Mouse (Mus musculus) small intestine, adult 2 months (tissue): Measurements from ENCODE around the gene Fam53b. TPM values are rescaled to one million over a fixed set of nuclear protein-coding genes. Genes with fewer than 3 reads are reported as not detected.
A peak's percentile ranks its signal among the peaks of the same experiment; 100 is the strongest.

ENCODE experiments used
- H3K27ac ChIP-seq: fragments of 200-500 bp; 2 replicates; pipeline ENCODE4 v1.5.1; 2012; ENCODE audit warnings: low read depth, low read length, control low read depth, inconsistent platforms; ENCODE audit not compliant: insufficient read depth
- H3K27me3 ChIP-seq: fragments of 200-500 bp; 2 replicates; pipeline ENCODE4 v1.6.1; 2012; ENCODE audit warnings: mild to moderate bottlenecking, moderate library complexity, low read length, inconsistent platforms; ENCODE audit not compliant: control insufficient read depth, insufficient read depth
- H3K36me3 ChIP-seq: fragments of 200-500 bp; 2 replicates; pipeline ENCODE4 v1.6.1; 2012; ENCODE audit warnings: mild to moderate bottlenecking, low read length, control low read depth, inconsistent platforms; ENCODE audit not compliant: control insufficient read depth, insufficient read depth
- H3K4me1 ChIP-seq: fragments of 200-500 bp; 2 replicates; pipeline ENCODE4 v1.6.1; 2012; ENCODE audit warnings: low read length, inconsistent platforms, mixed read lengths; ENCODE audit not compliant: control insufficient read depth, insufficient read depth, insufficient read length
- H3K4me3 ChIP-seq: fragments of 200-500 bp; 2 replicates; pipeline ENCODE4 v1.5.1; 2012; ENCODE audit warnings: low read depth, mild to moderate bottlenecking, control low read depth, inconsistent platforms, low read length, moderate library complexity
- CTCF ChIP-seq: fragments of 200-500 bp; IDR thresholded peaks from 2 replicates; pipeline ENCODE4 v1.5.1; 2012; ENCODE audit warnings: low read depth, mild to moderate bottlenecking, control low read depth, inconsistent platforms, low read length, moderate library complexity, mixed read lengths; ENCODE audit not compliant: insufficient replicate concordance, insufficient read length; ENCODE audit errors: extremely low read depth
- POLR2A ChIP-seq: fragments of 200-500 bp; IDR thresholded peaks from 2 replicates; pipeline ENCODE4 v1.6.1; 2012; ENCODE audit warnings: low read depth, mild to moderate bottlenecking, control low read depth, inconsistent platforms, low read length, moderate library complexity
- WGBS: fragments of 180-500 bp; shearing (Covaris S2); methylation state at CpG from one replicate; pipeline ENCODE4 v1.1.7; 2018; 5-methylcytosine and 5-hydroxymethylcytosine counted together
- polyA plus RNA-seq: library from polyadenylated mRNA; depleted of rRNA; stranded (reverse); fragments of >200 nt; gene quantifications from 2 replicates; pipeline ENCODE4 v1.2.3, GENCODE M21; 2012

The Fam53b gene
- polyA plus RNA-seq, 1 experiment = 55.7 TPM

DNA sequence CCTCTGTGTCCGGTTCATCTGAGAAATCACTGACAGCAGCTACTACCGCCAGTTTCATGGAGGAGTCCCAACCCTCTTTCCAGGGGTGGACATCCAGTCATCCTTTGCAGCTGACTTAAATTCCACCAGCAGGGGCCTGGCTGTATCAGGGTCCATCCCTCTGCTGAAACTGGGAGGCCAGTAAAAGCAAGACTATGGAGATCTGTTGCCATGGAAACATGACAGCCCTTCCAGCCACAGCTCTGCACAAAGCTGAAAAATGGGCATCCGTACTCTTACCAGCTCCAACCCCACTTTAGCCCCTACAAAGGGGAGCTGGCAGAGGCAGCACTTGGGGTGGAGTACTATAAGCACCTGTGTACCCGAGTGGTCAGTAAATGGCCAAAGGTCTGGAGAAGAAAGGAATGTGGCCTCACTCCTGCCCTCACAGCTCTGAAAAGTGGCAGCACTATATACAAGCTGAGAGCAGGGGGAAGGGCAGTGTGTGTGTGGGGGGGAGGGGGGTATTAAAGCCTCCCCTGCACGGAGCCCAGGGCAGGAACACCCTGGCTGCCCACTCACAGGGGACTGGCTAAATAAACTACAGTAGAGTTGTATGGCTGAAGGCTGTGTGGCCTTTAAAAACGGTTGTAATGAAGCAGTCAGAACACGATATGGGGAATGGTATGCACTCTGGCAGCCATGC is 32.4 kb downstream of the Fam53b start:
- H3K27ac ChIP-seq = peak overlapping the region; percentile 63; the same call in 1 of the 2 replicates
- H3K4me3 ChIP-seq = no peak overlapping the region
- H3K4me1 ChIP-seq = peaks cover 66% of the 10 kb centered on the region
- TF ChIP-seq POLR2A (no peak), CTCF (no peak)
- no peaks in the 10 kb centered on the region for H3K27me3 ChIP-seq
- peaks cover 15% of the 10 kb centered on the region for H3K36me3 ChIP-seq
- WGBS = 48% methylated on average over 7 of the region's 7 CpGs

DNA sequence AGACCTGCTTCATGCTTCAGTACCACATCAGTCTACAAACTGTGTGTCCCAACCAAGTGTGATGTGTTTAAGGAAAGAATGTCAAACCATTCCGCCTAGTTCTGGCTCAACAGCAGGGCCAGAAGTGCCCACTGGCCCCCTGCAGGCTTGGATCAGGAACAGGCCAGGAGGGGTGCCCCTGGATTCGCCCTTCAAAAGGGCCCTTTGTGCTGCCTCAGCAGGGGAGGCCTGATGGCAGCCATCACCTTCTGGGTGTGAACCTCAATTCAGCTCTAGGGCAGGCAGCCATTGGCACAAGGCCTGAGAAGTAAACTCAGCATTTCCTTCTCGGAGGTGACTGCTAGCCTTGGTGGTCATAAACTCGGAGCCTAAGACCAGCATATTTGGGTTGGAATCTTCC is 33.1 kb downstream of the Fam53b start:
- H3K4me3 ChIP-seq = no peak overlapping the region
- H3K27ac ChIP-seq = peak overlapping the region; percentile 63
- H3K4me1 ChIP-seq = peaks cover 66% of the 10 kb centered on the region
- 28% methylated on average over 4 of the region's 4 CpGs for WGBS
- no peaks in the 10 kb centered on the region for H3K27me3 ChIP-seq
- TF ChIP-seq CTCF (no peak), POLR2A (no peak)
- H3K36me3 ChIP-seq = peaks cover 20% of the 10 kb centered on the region

DNA sequence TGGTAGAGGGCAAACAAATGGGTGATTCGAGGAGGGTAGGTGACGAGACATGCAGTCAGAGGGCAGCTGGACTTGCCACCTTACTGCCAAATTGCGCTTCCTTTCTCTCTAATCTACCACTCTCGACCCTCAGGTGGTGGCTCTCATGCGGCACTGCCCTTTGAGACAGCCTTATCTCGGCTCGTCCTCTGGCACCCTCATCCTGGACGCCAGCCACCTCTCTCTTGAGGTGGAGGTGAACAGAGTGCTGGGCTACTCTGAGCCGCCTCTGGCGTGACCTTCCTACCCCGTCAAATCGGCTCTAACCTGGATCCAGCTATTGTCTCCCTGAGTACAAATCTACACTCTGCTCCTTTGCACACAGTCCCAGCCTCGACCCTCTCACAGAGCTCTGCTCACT is 35.1 kb downstream of the Fam53b start:
- Histone ChIP-seq H3K4me3 (no peak overlapping the region), H3K27ac (peak overlapping the region; percentile 69), H3K36me3 (peaks cover 25% of the 10 kb centered on the region), H3K4me1 (peaks cover 60% of the 10 kb centered on the region), H3K27me3 (no peaks in the 10 kb centered on the region)
- WGBS = 29% methylated on average over 13 of the region's 13 CpGs
- TF ChIP-seq POLR2A (no peak), CTCF (no peak)

DNA sequence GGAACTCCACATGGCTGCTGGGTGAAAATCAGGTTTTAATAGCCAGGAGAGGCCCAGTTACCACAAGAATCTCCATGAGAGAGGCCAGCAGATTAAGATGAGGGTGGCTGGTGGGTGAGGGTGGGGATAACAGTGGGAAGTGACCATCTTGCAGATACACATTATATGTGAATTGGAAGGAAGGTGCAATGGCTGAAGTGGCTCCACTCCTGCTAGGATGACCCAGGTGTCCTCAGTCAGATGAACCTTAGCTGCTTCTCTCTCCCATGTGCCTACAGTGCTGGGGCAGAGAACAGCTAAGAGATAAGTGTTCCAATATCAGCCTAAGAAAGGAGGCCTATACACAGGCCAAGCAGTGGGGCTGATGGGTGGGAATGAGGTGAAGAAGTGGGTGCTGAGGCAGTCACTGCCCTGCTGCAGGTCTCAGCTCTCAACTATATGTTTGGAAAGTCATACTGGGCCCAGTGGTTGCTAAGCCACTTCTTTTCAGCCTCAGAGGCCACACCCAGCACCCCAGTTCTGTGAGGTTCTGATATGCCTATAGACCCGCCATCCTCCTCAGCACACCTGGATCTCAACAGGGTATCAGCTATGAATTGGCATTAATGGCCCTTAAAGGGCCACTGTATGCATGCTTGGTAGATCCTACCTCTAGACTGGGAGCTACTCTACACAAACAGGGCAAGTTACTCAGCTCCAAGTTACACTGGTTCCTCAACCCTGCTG is 35.8 kb downstream of the Fam53b start:
- WGBS = 43% methylated on average over 1 of the region's 1 CpGs
- no peak for TF ChIP-seq POLR2A
- TF ChIP-seq CTCF = no peak
- Histone ChIP-seq H3K4me3 (no peak overlapping the region), H3K4me1 (peaks cover 65% of the 10 kb centered on the region), H3K27ac (peak overlapping the region; percentile 69), H3K36me3 (peaks cover 27% of the 10 kb centered on the region), H3K27me3 (no peaks in the 10 kb centered on the region)

DNA sequence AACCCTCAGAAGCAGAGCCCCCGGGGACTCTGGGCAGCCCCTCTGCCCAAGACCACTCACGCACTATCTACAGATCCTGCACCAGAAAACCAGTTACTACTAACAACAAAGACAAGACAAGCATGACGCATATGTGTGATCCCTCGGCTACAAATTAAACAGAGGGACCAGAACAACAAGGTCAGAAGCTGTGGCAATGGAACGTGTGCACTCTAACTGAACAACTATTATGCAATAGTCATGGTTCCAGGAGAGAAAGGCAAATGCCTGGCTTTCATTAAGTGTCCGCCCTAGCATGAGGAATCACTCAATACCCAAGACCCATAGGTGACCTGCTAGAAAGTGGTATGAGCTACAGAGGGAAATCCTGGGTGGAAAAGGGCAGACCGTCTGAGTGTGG is 36.6 kb downstream of the Fam53b start:
- peaks cover 65% of the 10 kb centered on the region for H3K4me1 ChIP-seq
- TF ChIP-seq POLR2A = no peak
- no peak for TF ChIP-seq CTCF
- no peaks in the 10 kb centered on the region for H3K27me3 ChIP-seq
- WGBS = 88% methylated on average over 7 of the region's 7 CpGs
- no peak overlapping the region for H3K4me3 ChIP-seq
- H3K27ac ChIP-seq = peak overlapping the region; percentile 69
- peaks cover 30% of the 10 kb centered on the region for H3K36me3 ChIP-seq

DNA sequence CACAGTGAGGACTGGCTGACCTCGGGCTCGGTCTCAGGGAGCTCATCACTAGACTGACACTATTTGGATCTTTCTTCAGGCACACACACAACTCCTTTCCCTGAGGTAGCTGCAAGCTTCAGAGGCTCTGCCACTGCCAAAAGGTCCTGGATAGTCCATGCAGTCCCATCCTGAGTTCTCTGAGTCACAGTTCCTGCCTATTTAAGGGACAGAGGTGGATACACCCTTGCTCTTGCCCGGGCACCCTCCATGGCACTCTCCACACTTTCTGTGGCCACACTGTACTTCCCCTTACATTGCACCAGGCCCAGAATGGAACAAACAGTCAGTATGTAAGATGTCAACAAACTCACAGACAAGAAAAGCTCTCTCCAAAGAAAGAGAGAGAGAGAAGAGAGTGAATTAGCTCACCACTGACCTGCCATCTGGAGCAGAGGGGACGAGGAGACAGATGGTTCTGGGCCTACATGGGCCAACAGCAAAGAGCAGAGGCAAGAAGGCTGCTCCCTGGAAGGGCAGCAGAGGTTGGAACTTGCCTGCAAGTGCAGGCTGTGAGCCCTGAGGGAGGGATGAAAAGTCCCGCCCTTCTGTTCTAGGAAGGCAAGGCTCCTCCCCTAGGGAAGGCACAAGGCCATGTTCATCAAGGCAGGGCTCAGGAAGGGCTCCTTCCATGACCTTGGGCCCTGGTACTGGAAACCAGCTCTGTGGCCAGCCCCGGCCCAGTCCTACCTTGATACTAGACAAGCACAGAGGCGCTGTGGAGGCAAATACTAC is 37.2 kb downstream of the Fam53b start:
- H3K27ac ChIP-seq = peak overlapping the region; percentile 69
- 56% methylated on average over 7 of the region's 7 CpGs for WGBS
- peaks cover 59% of the 10 kb centered on the region for H3K4me1 ChIP-seq
- TF ChIP-seq CTCF (no peak), POLR2A (no peak)
- H3K27me3 ChIP-seq = no peaks in the 10 kb centered on the region
- peak overlapping the region; percentile 5; the same call in 1 of the 2 replicates for H3K4me3 ChIP-seq
- peaks cover 30% of the 10 kb centered on the region for H3K36me3 ChIP-seq

DNA sequence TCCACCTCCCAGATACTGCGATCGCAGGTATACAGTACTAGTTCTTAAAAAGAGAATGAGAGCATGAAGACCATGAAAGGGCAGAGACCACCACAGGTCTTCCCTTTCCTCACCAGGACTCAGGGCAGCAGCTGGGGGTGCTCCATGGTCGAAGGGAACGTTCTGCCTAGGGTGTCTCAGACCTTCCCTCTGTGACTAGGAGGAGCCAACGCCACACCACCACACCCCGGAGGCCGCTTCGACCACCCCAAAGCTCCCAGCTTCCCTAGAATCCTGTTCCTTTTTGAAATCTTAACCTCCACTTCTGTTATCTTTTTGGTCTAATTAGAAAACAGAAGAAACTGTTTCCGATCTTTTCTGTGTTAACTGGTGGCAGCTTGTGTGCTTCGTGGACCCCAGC is 37.8 kb downstream of the Fam53b start:
- TF ChIP-seq POLR2A = no peak
- no peak for TF ChIP-seq CTCF
- 92% methylated on average over 10 of the region's 10 CpGs for WGBS
- Histone ChIP-seq H3K4me3 (no peak overlapping the region), H3K27ac (no peak overlapping the region), H3K27me3 (no peaks in the 10 kb centered on the region), H3K4me1 (peaks cover 53% of the 10 kb centered on the region), H3K36me3 (peaks cover 30% of the 10 kb centered on the region)
